8 mouse cellular contexts compared by ENCODE assay signal in genomic region chr4:154010907-154011645, GRCm38 (mm10). TPM values are rescaled to one million over a fixed set of nuclear protein-coding genes. Genes with fewer than 3 reads are reported as not detected.
A peak's percentile ranks its signal among the peaks of the same experiment; 100 is the strongest.
DNase-seq lines count a peak whose midpoint lies in the region; ATAC-seq and TF ChIP-seq lines count a peak whose summit lies in the region.

No protein-coding gene starts in this region.

- in situ Hi-C loops in Patski (cut with MboI; ENCODE audit: low pct_unique_long_range_greater_than_20kb), result no loop called here

- H3K4me2 ChIP-seq in heart, embryonic 16.5 days (ENCODE audit: low read depth, low read length), result peak overlapping the region; percentile 90
- peak overlapping the region; percentile 99 for H3K4me2 ChIP-seq in hindbrain, embryonic 15.5 days
- H3K4me2 ChIP-seq in midbrain, embryonic 12.5 days (replicated peaks), result peak overlapping the region; percentile 100

- no peak; the same call in 1 of the 2 replicates for ATAC-seq in heart, embryonic 16.5 days (replicated peaks; ENCODE audit: extremely low read depth, insufficient read depth, low FRiP score)
- ATAC-seq in Patski, result peak; percentile 45
- ATAC-seq in hindbrain, embryonic 15.5 days (ENCODE audit: low FRiP score, low read depth), result peak; percentile 72
- no peak; the same call in none of the 2 replicates for ATAC-seq in midbrain, embryonic 12.5 days (ENCODE audit: low FRiP score, low read depth)
- no peak for ATAC-seq in monocyte, adult 5-6 weeks (replicated peaks; ENCODE audit: insufficient number of reproducible peaks, low FRiP score, low TSS enrichment, poor library complexity, severe bottlenecking)

- DNase-seq in heart, adult 8-10 months (ENCODE audit: low spot score), result no peak
- no peak for DNase-seq in Patski (ENCODE audit: low read depth, low spot score)
- DNase-seq in kidney, postnatal 36 days, result no peak
- DNase-seq in urinary bladder, adult 2 months (ENCODE audit: low spot score), result no peak

- peak overlapping the region; percentile 84 for H3K4me3 ChIP-seq in heart, embryonic 16.5 days (ENCODE audit: low read length)
- peak overlapping the region; percentile 97 for H3K4me3 ChIP-seq in hindbrain, embryonic 15.5 days
- peak overlapping the region; percentile 100 for H3K4me3 ChIP-seq in midbrain, embryonic 12.5 days

- TF ChIP-seq CTCF in Patski (IDR thresholded peaks at IDR 0.05), result no peak

- POLR2A ChIA-PET in Patski (lab: Charles Lee), result interaction anchor here (0.7 to 1.5 kb wide), 4 partner anchors 8 to 14 kb away, joined by 3 to 11 read pairs (median 4); no protein-coding TSS in a partner anchor

- H3K9me3 ChIP-seq in heart, embryonic 16.5 days (replicated peaks; ENCODE audit: control insufficient read depth, low read length), result no peaks in the 10 kb centered on the region
- no peaks in the 10 kb centered on the region for H3K9me3 ChIP-seq in hindbrain, embryonic 15.5 days
- no peaks in the 10 kb centered on the region for H3K9me3 ChIP-seq in midbrain, embryonic 12.5 days

- peaks cover 23% of the 10 kb centered on the region for H3K36me3 ChIP-seq in heart, embryonic 16.5 days (ENCODE audit: control insufficient read depth, insufficient read depth)
- H3K36me3 ChIP-seq in hindbrain, embryonic 15.5 days, result peaks cover 13% of the 10 kb centered on the region
- H3K36me3 ChIP-seq in midbrain, embryonic 12.5 days, result peaks cover 42% of the 10 kb centered on the region

- CTCF ChIA-PET in Patski (lab: Charles Lee), result interaction anchor here (2.1 kb wide), 1 partner anchor 8 kb away, joined by 8 read pairs; no protein-coding TSS in a partner anchor

- H3K9ac ChIP-seq in heart, embryonic 16.5 days (ENCODE audit: low read length), result peak overlapping the region; percentile 94
- H3K9ac ChIP-seq in hindbrain, embryonic 15.5 days, result peak overlapping the region; percentile 93
- H3K9ac ChIP-seq in midbrain, embryonic 12.5 days (replicated peaks), result peak overlapping the region; percentile 98

- WGBS in heart, embryonic 16.5 days, result 27% methylated on average over 13 of the region's 13 CpGs
- WGBS in hindbrain, embryonic 15.5 days, result 25% methylated on average over 13 of the region's 13 CpGs
- WGBS in midbrain, embryonic 12.5 days, result 31% methylated on average over 13 of the region's 13 CpGs

- H3K27me3 ChIP-seq in heart, embryonic 16.5 days (ENCODE audit: control insufficient read depth, insufficient read depth, low read length), result no peaks in the 10 kb centered on the region
- H3K27me3 ChIP-seq in Patski, result no peaks in the 10 kb centered on the region
- no peaks in the 10 kb centered on the region for H3K27me3 ChIP-seq in hindbrain, embryonic 15.5 days
- H3K27me3 ChIP-seq in midbrain, embryonic 12.5 days, result no peaks in the 10 kb centered on the region

- peaks cover 13% of the 10 kb centered on the region for H3K4me1 ChIP-seq in heart, embryonic 16.5 days (ENCODE audit: control insufficient read depth, insufficient read depth, low read length)
- peaks cover 26% of the 10 kb centered on the region for H3K4me1 ChIP-seq in hindbrain, embryonic 15.5 days (replicated peaks)
- H3K4me1 ChIP-seq in midbrain, embryonic 12.5 days, result peaks cover 24% of the 10 kb centered on the region

- no peak overlapping the region; the same call in 1 of the 2 replicates for H3K27ac ChIP-seq in heart, embryonic 16.5 days (ENCODE audit: low read length)
- H3K27ac ChIP-seq in hindbrain, embryonic 15.5 days (replicated peaks), result peak overlapping the region; percentile 76
- H3K27ac ChIP-seq in midbrain, embryonic 12.5 days (replicated peaks), result peak overlapping the region; percentile 58

RNA-seq across cellular contexts. Expression of gene Lrrc47, which starts 0.5 kb away (rescaled TPM):
- 14.7 and 15.1 TPM in 2 replicates for polyA plus RNA-seq in heart, embryonic 16.5 days (2015; fragmentation: Nextera tagmentation; extraction: Ambion mirVana)
- total RNA-seq in heart, adult 8-10 months (2022), result 10 to 100 TPM; 30.6 to 37.7 (median 32.4) TPM
- polyA plus RNA-seq in Patski (2021), result 44.3 TPM
- 21.3 and 22.0 TPM in 2 replicates for polyA plus RNA-seq in hindbrain, embryonic 15.5 days (2015; fragmentation: Nextera tagmentation; extraction: Ambion mirVana)
- 31.4 and 34.8 TPM in 2 replicates for polyA plus RNA-seq in midbrain, embryonic 12.5 days (2016; fragmentation: Nextera tagmentation; extraction: Ambion mirVana)
- 26.7 and 28.7 TPM in 2 replicates for polyA plus RNA-seq in urinary bladder, adult 2 months (2012; rRNA removed)
- total RNA-seq in monocyte, adult 5-6 weeks (2017), result 43.7 to 56.2 TPM (median 54.8 TPM) in 3 replicates

RNA-seq across cellular contexts. Expression of gene Smim1, which starts 15.0 kb away (rescaled TPM):
- polyA plus RNA-seq in heart, embryonic 16.5 days (2015; fragmentation: Nextera tagmentation; extraction: Ambion mirVana), result 29.3 and 38.1 TPM in 2 replicates
- total RNA-seq in heart, adult 8-10 months (2022), result 1 to 10 TPM; 4.5 to 9.7 (median 6.5) TPM
- polyA plus RNA-seq in Patski (2021), result 46.4 TPM
- polyA plus RNA-seq in hindbrain, embryonic 15.5 days (2015; fragmentation: Nextera tagmentation; extraction: Ambion mirVana), result 10.8 and 13.6 TPM in 2 replicates
- polyA plus RNA-seq in midbrain, embryonic 12.5 days (2016; fragmentation: Nextera tagmentation; extraction: Ambion mirVana), result 5.6 and 6.3 TPM in 2 replicates
- polyA plus RNA-seq in urinary bladder, adult 2 months (2012; rRNA removed), result 46.9 and 48.1 TPM in 2 replicates
- 0.10 to 1.1 TPM (median 0.49 TPM) in 3 replicates for total RNA-seq in monocyte, adult 5-6 weeks (2017)

RNA-seq across cellular contexts. Expression of gene Ccdc27, which starts 31.4 kb away (rescaled TPM):
- not detected in 2 replicates for polyA plus RNA-seq in heart, embryonic 16.5 days (2015; fragmentation: Nextera tagmentation; extraction: Ambion mirVana)
- not detected for total RNA-seq in heart, adult 8-10 months (2022)
- polyA plus RNA-seq in Patski (2021), result 0.03 TPM
- not detected in 2 replicates for polyA plus RNA-seq in hindbrain, embryonic 15.5 days (2015; fragmentation: Nextera tagmentation; extraction: Ambion mirVana)
- polyA plus RNA-seq in midbrain, embryonic 12.5 days (2016; fragmentation: Nextera tagmentation; extraction: Ambion mirVana), result not detected in 2 replicates
- not detected in 2 replicates for polyA plus RNA-seq in urinary bladder, adult 2 months (2012; rRNA removed)
- not detected in 3 replicates for total RNA-seq in monocyte, adult 5-6 weeks (2017)

RNA-seq across cellular contexts. Expression of gene Cep104, which starts 36.1 kb away (rescaled TPM):
- polyA plus RNA-seq in heart, embryonic 16.5 days (2015; fragmentation: Nextera tagmentation; extraction: Ambion mirVana), result 14.1 and 17.7 TPM in 2 replicates
- total RNA-seq in heart, adult 8-10 months (2022), result 10 to 100 TPM; 29.4 to 34.6 (median 32.1) TPM
- 19.2 TPM for polyA plus RNA-seq in Patski (2021)
- polyA plus RNA-seq in hindbrain, embryonic 15.5 days (2015; fragmentation: Nextera tagmentation; extraction: Ambion mirVana), result 19.8 and 20.3 TPM in 2 replicates
- polyA plus RNA-seq in midbrain, embryonic 12.5 days (2016; fragmentation: Nextera tagmentation; extraction: Ambion mirVana), result 22.6 and 23.3 TPM in 2 replicates
- polyA plus RNA-seq in urinary bladder, adult 2 months (2012; rRNA removed), result 9.9 and 14.0 TPM in 2 replicates
- 3.7 to 8.5 TPM (median 3.9 TPM) in 3 replicates for total RNA-seq in monocyte, adult 5-6 weeks (2017)

RNA-seq across cellular contexts. Expression of gene Dffb, which starts 36.1 kb away (rescaled TPM):
- polyA plus RNA-seq in heart, embryonic 16.5 days (2015; fragmentation: Nextera tagmentation; extraction: Ambion mirVana), result 8.5 and 8.6 TPM in 2 replicates
- total RNA-seq in heart, adult 8-10 months (2022), result 1 to 10 TPM; 1.1 to 5.3 (median 2.0) TPM
- 4.1 TPM for polyA plus RNA-seq in Patski (2021)
- 8.3 and 10.2 TPM in 2 replicates for polyA plus RNA-seq in hindbrain, embryonic 15.5 days (2015; fragmentation: Nextera tagmentation; extraction: Ambion mirVana)
- polyA plus RNA-seq in midbrain, embryonic 12.5 days (2016; fragmentation: Nextera tagmentation; extraction: Ambion mirVana), result 10.3 and 10.7 TPM in 2 replicates
- polyA plus RNA-seq in urinary bladder, adult 2 months (2012; rRNA removed), result 10.5 and 14.1 TPM in 2 replicates
- 15.3 to 16.6 TPM (median 15.4 TPM) in 3 replicates for total RNA-seq in monocyte, adult 5-6 weeks (2017)

Comparison
In these comparisons a context has a peak if more than half of its experiments do, and no peak if none do; other contexts are left out.
1. ATAC-seq: peak in Patski (single experiment) and hindbrain, embryonic 15.5 days (single experiment); none in heart, embryonic 16.5 days (single experiment), midbrain, embryonic 12.5 days (single experiment) and monocyte, adult 5-6 weeks (single experiment).
2. Peak in every context shown above with its lines, with median percentiles within 50 percentile points of each other: H3K4me2 ChIP-seq, H3K4me3 ChIP-seq and H3K9ac ChIP-seq.